Mouse (Mus musculus): ENCODE data around the gene Klhl8. TPM values are rescaled to one million over a fixed set of nuclear protein-coding genes. Genes with fewer than 3 reads are reported as not detected.
A peak's percentile ranks its signal among the peaks of the same experiment; 100 is the strongest.

Klhl8 gene
- total RNA-seq, 2 experiments from 2014 or later, result 35.0 to 36.1 TPM

DNA sequence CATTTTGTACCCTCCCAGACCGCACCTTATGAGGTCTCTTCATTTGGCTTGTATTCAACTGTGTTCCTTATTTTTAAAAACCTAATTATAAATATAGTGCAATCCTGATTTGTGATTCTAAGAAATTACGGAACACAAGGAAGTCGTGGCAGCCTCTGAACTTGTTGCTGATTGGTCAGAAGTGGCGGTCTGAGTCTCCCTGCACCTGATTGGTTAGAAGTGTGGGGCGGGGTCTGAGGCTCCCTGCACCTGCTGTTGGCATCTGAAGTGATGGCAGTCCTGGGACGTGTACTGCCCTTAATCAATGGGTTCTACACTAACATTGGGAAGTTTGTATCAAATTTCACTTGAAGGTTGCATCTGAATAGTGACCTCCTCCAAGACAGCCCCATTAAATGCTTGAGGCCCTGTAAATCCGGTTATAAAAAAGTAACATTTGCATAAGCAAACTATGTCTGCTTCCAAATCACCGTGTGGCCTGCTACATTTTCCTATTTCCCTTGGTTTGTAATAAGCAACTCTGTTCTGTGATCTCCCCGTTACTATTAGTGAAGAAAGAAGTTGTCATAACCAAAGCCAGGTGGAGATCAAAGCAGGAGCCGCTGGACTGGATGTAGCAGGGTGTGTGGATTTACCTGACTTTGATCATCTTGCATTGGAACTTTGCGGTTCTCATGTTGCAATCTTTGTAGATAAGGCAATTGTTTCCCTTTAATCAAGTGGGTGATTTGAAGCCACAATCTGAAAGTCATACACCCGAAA is 5.7 kb upstream of the Klhl8 start:
- no peak for DNase-seq

DNA sequence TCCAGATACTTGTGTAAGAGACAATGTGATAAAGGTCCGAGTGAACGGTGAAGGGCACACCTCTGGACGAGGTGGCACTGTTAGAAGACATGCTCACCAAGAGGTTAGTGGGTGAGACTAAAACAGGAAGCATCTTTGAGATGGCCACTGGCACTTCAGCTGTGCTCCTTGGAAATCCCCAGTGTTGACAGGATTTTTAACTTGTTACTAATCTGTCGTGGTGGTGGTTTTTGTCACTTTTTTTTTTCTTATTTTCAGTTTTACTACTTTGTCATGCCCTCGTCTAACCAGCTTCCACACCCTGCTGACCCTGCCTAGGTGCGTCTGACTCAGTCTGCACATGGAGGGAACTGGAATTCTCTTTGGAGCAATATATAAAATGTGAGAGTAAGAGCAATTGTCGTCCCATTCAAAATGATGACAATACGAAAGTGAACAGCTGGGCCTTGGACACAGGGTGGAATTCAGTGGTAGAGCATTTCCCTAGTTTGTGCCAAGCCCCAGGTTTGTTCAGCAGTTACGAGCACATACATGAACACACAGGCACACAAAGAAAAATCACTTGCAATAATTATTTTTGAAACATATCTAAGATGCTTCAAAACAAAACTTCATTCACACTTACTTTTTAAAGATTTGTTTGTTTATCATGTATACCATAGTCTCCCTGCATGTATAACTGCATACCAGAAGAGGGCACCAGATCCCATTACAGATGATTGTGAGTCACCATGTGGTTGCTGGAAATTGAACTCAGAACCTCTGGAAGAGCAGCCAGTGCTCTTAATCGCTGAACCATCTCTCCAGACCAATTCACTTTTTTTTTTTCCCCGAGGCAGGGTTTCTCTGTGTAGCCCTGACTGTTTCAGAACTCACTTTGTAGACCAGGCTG is 3.5 kb upstream of the Klhl8 start:
- DNase-seq, result no peak

DNA sequence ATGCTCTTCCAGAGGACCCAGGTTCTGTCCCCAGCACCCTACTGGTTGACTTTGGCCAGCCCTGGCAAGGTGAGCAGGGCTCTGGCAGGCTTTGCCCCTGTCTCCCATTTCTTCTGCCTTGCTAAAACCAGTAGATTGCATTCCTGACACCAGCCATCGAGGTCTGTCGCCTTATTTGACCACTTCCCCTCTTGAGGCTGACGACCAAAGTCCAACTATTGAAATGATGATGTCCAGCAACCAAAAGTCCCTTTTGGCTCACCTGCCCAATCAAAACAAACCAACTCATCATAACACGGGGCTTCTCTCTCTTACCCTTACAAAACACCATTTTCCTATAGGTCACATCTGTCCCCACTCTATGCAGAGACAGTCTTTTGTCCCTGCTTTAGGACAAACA is 2.1 kb upstream of the Klhl8 start:
- no peak for DNase-seq

DNA sequence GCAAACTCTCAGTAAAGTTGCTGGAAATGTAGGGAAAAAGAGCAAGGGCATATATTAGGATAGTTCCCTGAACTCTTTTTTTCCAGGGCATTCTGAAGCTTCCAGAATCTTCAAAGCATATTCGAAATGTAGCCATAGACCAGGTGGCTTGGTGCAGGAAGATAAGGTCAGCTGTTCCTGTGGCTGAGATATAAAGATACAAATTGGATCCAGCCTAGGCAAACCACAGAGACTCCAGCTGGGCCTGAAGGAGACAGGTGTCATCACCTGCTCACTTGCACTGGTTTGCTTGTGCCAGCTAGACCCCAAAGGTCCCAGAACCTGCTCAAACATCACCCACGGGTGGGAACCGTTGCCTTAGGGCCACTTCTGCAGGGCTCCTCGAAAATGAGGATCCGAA is 496 bp upstream of the Klhl8 start:
- no peak for DNase-seq

DNA sequence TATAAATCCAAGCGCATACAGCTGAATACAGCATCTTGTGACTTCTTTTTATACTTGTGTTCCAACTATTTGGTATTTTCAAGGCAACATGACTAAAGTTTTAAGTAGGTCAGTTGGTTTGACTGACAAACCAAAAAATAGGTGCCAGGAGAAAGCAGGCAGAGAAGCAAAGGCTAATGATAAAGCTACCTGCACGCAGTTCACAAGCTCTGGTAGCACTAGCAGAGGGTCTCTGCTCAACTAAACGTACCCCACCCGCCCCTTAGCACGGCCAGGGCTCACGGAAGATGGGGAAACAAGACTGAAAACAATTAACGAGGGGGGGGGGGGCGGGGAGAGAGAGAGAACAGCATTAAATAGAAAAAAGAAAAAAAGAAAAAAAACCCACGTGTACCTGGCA is 903 bp downstream of the Klhl8 start:
- no peak for DNase-seq

DNA sequence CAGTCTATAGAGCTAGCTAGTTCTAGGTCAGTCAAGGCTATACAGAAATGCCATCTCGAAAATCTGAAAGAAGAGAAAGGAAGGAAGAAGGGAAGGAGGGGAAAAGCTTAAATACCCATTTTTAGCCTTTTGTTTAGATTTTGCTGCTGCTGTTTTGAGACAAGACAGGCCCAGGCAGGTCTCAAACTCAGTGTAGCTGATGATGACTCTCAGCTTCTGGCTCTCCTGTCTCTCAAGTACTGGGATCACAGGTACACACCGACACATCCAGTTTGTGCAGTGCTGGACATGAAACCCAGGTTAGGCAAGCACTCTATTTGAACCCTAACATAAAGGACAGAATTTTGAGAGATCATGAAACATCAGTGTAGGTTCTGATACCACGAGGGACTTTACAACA is 1.6 kb downstream of the Klhl8 start:
- no peak for DNase-seq

DNA sequence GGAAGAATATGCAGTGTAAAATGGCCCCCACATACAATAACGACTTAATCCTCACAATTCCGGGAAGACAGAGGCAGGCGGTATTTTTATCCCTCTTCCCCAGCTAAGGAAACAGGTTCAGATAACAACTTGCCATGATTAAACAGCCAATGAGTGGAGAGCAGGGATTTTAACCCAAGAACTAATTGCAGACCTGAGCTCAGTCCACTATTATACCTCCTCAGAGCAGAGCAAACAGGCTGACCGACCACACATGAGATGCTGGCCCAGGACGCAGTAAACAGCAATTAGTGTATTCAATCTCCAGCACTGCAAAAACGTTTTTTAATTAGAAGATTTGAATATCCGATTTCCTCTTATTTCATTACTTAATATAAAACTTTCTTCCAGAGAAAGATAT is 2.2 kb downstream of the Klhl8 start:
- DNase-seq, result no peak

DNA sequence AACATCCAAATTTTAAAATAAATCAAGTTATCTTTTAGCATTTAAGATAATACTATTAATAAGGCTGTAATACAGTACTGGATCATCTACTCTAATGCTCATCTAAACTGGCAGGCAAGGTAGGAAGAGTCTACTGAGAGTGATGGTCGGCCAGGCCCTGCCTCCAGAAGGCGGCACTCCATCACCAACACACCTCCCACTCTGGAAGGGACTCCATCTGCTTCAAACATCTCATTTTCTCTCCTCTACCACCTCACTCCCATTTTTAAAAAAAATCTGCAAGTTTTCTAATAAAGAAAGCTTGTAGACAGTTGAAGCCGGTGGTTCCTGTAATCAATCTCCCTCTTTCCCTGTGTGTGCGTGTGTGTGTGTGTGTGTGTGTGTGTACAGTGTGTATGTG is 3.2 kb downstream of the Klhl8 start:
- no peak for DNase-seq

DNA sequence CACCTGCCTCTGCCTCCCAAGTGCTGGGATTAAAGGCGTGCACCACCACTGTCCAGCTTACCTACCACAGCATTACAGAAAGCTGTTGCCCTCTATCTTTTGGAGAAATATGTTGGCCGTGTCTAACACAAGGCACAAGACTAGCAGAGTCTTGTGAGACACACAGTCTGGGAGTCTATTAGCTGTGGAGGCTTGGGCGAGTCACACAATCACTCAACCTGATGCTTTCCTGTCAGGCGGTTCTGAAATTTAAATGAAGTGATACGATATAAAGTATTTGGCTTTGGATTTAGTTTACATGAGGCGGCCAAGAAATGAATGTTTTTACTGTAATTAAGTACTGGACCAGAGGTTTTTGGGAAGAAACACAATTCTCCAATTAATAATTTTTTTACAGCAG is 4.9 kb downstream of the Klhl8 start:
- DNase-seq, result no peak

DNA sequence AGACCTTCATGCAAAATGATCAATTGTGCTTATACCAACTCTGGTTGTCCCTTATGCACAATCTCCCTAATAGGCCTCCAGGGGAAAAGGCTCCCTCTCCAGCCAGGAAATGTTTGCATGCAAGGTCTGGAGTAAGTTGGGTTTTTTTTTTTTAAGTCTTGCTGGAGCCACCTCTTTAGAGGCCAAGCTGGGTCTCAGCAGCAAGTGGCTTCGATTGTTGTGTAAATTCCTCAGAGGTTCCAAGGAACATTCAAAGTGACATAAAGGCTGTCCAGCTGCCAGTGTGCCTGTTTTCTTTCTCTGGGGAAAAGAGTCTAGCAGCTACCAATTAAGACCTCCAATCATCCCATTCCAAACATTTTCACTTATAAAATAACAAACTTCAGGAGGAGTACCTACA is 12.7 kb downstream of the Klhl8 start:
- DNase-seq, result no peak

DNA sequence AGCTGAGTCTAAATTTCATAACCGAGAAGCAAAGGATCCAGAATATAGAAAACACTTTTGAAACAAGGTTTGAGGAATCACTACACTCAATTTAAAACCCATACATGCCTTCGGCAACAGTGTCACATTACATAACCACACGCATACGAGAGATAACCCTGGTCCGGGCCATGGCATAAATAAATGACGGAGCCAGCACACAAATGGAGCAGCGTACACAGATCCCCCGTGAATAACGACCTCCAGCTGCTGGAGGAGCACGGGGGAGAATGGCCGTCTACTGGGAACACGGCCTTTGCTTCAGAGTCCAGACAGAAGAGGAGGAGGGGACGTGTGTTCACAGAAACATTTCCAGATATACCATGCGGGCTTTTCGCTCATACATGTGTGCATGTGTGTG is 21.3 kb downstream of the Klhl8 start:
- DNase-seq, result no peak

DNA sequence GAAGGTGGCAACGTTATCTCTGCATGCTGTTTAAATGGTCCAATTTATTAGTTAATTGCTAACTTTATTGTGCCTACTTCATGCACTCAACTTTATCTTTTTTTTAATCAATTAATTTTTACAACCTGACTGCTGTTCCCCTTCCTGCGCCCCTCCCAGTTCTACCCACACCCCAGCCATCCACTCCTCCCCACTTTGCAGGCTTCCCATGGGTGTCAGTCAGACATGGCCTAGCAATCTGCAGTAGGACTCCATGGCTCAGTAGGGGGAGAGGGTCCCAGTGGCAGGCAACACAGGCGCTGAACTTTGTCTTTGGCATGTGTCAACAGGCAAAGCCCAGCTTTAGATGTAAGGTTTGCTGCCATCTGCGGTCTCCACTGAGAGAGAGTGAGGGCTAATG is 47.3 kb downstream of the Klhl8 start:
- no peak for DNase-seq

DNA sequence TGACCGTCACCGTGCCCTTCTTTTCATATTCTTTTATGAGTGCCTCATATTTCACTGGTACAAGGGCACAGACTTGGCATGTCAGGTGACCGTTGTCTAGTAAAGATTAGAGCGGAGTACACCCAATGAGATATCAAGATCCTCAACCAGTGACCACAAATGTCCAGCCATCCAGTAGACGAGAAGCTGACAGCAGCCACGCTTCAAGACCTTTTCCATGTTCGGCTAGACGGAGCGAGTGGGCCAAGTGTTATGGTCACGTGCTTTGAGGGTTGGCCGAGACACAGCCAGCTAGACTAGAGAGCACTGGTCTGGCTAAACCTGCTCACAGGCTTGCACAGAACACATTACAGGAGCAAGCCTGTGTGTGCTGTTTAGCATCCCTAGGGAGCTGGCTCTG is 50.4 kb downstream of the Klhl8 start:
- no peak for DNase-seq

DNA sequence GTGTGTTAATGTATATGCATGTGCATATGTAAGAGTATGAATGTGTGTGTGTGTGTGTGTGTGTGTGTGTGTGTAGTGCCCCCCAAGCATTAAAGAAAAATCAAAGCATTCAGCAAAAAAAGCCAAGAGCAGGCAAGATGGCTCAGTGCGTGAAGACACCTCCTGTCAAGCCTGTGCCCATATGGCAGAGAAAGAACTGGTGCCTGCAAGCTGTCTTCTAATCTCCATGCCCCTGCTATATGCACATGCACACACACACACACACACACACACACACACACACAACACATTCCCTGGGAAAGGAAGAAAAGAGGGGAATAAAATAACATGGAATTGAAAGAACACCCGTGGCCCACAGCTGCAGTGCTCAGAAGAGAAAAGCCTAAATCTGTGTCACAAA is 53.9 kb downstream of the Klhl8 start:
- DNase-seq, result no peak

DNA sequence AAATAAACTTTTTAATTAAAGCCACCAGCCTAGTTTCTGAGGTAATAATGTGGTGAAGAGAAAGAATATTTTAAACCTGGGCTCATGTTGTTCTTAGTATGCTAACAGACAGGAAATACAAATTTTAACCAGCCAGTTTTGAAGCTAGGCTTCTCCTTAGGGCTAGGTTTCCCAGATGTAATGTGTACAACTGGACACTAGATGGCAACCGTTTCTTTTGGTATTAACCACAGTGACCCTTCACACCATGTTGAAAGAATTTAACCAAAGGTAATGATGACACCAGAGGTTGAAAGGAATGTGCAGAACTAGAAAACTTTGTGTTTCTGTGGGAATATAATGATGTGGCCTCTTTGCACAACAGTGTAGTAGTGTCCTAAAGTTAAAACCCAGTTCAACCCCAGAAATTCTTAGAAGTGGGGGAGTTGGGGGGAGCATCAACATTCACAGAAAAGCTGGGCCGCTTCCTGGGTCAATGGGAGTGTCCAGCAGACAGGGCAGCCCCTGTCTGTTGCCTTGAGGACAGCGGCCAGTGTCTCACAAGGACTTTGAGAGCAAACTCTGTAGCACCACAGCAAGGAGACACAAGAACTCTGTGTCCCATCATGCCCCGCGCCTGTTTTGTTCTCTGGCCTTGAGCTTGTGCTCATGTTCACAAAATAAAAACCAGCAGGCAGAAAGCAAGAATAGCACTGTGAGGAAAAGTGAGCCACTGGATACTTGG is 54.6 kb downstream of the Klhl8 start:
- DNase-seq, result no peak

DNA sequence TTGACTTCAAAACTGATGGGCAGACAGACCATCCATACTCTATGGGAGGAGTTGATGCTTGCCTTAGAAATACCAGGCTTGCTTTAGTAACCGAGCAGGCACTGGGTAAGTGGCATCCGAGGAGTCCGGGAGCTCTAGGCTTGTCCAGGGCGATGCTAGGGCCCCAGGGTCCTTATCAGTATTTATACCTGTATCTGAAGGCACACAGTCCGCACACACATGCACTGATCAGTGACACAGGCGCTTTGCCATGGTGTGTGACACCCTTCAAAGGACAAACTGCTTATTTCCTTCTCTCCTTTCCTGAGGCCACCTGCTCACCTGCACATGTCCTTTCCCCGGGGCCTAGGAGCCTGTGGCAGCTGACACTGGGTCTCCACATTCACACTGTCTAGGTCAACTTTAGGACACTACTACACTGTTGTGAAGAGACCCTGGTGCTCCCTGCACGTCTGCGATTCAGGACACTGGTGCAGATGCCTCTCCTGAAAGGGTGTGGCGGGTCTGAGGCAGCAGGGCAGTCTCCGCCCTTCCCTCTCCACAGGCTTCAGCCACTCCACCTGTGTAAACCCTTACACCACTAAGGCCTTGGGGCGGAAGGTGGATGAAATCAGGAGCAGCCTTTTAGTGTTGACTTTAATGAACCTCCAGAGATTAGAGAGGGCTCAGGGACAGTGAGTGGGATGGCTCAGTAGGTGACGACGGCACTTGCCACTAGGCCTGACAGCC is 55.4 kb downstream of the Klhl8 start:
- DNase-seq, result no peak

DNA sequence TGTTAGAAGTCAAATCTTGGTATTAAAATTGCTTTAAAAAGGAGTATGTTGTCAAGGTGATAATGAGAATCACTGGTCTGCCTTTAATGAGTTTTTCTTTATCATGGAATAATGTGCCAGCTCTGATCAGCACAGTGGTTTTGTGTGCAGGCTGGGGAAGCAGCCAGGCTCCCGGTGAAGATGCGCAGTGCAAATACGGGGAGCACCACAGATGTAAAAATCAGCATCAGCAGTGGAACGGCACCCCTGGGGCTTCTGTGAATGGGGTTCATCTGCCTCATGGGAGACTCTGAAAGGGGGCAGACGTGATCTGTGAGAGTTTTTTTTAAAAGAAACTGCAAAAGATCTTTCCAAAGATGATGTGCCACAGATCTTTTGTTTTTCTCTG is 56.3 kb downstream of the Klhl8 start:
- DNase-seq, result no peak

DNA sequence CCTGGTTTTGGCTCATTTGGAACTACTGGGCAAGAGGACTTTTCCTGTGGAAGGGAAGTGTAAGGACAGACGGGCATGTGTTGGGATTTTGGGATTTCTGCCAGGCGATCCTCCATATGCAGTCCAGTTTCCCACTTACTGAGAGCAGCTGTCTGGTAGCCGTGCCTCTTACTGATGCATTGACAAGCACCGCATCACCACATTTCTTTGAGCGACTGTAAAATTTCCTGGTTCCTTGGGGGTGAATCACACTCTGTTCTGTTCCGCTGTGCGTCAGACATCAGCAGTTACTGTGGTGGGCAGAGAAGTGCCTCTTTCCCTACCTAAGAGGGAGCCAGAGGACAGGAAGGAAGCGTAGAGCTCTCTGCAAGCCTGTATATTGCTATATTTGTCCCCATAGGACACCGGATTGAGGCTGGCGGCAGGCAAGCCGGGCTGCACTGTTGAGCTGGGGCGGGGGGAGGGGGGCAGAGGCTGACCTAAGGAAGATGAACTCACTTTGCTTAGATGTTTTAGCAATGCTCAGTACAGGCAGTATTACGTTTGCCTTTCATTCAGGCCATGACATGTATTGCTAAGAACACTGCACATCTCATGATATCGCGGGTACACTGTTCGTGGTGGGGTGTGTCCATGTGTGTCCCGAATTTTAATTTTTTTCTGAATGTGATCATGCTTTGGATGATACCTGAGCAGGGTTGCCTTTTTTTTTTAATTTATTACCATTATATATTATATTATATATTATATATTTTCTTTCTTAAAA is 56.8 kb downstream of the Klhl8 start:
- DNase-seq, result peak; percentile 44 to 48

DNA sequence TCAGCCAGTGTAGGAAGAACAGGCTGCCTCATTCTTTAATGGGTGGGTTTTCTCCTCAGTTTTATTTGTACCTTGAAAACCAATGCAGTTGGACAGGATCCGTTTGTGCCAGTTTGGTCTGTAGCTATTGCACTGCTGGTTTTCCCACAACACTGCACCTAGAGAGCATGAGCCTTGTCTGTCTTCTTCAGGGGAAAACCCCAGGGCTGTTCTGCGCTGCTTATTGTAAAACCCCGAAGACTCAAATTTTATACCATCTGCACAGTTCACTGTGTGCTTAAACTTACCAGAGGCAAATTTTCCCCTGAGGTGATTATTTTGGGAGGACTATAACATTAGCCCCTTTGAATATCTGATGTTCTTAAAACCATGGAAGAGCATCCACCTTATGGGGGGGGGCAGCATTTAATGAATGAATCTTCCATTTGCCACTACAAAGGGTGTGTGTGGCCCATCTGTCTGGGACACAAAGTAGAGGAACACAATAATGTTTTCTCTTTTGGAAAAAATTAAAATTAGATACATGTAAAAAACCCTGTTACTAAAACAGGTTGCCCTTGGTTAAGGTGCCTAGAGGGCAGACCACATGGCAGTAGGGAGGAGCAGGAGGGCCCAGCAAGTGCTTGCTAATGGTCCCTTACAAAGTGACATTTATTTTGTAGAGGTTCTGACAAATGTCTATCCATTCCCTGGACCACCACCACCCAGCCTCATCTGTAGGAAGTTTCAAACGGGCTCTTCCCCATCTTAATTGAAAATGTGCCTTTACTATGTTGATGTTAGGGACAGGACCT is 58.1 kb downstream of the Klhl8 start:
- no peak for DNase-seq

DNA sequence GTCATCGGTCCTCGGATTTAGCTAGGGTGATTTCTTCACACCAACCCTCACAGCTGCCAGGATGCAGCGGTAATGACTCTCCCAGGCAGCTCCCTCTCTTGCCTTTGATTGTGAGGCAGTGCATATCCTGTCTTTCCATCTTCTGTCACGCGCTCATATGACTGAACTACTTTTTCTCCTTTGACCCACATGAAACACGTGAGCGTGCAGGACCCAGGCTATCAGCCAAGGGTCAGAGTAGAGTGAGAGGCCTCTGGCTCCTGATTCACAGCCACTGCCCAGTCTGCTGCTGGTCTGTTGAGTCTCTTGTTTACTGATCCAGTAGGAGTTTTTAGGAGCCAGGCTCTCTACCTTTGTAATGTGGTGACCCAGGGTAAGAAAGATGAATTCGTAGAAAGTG is 62.5 kb downstream of the Klhl8 start:
- no peak for DNase-seq

DNA sequence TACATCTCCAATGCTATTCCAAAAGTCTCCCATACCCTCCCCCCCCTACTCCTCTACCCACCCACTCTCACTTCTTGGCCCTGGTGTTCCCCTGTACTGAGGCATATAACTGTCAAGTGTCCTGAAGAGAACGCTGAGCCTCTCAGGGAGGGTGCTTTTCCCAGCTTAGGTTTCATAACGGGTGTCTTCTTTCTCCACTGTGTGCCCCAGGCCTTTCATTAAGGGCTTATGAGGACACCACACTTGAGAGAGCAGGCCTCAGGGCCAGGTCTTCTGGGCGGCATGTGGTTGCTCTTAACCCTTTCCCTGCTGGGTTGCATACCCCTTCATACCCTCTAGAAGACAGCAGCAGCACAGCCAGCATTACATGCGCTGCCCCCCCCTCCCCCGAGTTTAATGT is 64.5 kb downstream of the Klhl8 start:
- DNase-seq, result no peak

Data from layer of hippocampus, postnatal 36 days (tissue).